Mouse (Mus musculus): Measurements from ENCODE around the gene Wfdc6a. TPM values are rescaled to one million over a fixed set of nuclear protein-coding genes. Genes with fewer than 3 reads are reported as not detected.

Gene Wfdc6a
- polyA plus RNA-seq, 2 experiments, result 0.06 to 0.19 TPM

GRCm38 (mm10) chr2:164558426-164558825 is 26.8 kb downstream of the Wfdc6a start:
- Histone ChIP-seq H3K4me1 (replicated peaks; ENCODE audit: control insufficient read depth in 2 of 2, insufficient read depth in 2 of 2, low read length in 1 of 2) (peaks cover 0 to 5% of the 10 kb centered on the region in 2 experiments; a peak in 1 of 4 replicates), H3K4me3 (ENCODE audit: insufficient read depth in 1 of 2, low read depth in 2 of 2, low read length in 2 of 2) (no peak overlapping the region), H3K9ac (replicated peaks) (no peak overlapping the region), H3K9me3 (ENCODE audit: control insufficient read depth, low read length) (no peaks in the 10 kb centered on the region), H3K36me3 (replicated peaks; ENCODE audit: control insufficient read depth, insufficient read depth, low read depth) (no peaks in the 10 kb centered on the region), H3K27ac (no peak overlapping the region), H3K4me2 (ENCODE audit: low read depth) (no peak overlapping the region), H3K27me3 (ENCODE audit: control insufficient read depth, insufficient read depth, low read length) (peaks cover 9% of the 10 kb centered on the region)
- 69% methylated on average over 8 of the region's 8 CpGs for WGBS (ENCODE audit: insufficient replicate concordance)
- no peak for ATAC-seq (ENCODE audit: insufficient read depth)
- DNase-seq (ENCODE audit: low read depth in 3 of 3, low spot score in 3 of 3), result no peak
- TF ChIP-seq EP300 (IDR thresholded peaks at IDR 0.05; ENCODE audit: low read depth) (no peak), CTCF (IDR thresholded peaks at IDR 0.05; ENCODE audit: low read depth) (no peak)

- no peak overlapping the region for H3K4me2 ChIP-seq (ENCODE audit: low read depth)
- H3K27me3 ChIP-seq (ENCODE audit: control insufficient read depth, insufficient read depth, low read length), result no peaks in the 10 kb centered on the region
- no peaks in the 10 kb centered on the region for H3K36me3 ChIP-seq (replicated peaks; ENCODE audit: control insufficient read depth, insufficient read depth, low read depth)
- H3K4me1 ChIP-seq (replicated peaks; ENCODE audit: control insufficient read depth in 2 of 2, insufficient read depth in 2 of 2, low read length in 1 of 2), result no peaks in the 10 kb centered on the region
- DNase-seq (ENCODE audit: low read depth in 3 of 3, low spot score in 3 of 3) (no peak), ATAC-seq (ENCODE audit: insufficient read depth) (no peak)
- TF ChIP-seq EP300 (IDR thresholded peaks at IDR 0.05; ENCODE audit: low read depth), result no peak
- no peak for TF ChIP-seq CTCF (IDR thresholded peaks at IDR 0.05; ENCODE audit: low read depth)
- H3K9ac ChIP-seq (replicated peaks), result no peak overlapping the region
- H3K9me3 ChIP-seq (ENCODE audit: control insufficient read depth, low read length), result no peaks in the 10 kb centered on the region
- 56% methylated on average over 9 of the region's 9 CpGs for WGBS (ENCODE audit: insufficient replicate concordance)
- H3K4me3 ChIP-seq (ENCODE audit: insufficient read depth in 1 of 2, low read depth in 2 of 2, low read length in 2 of 2), result no peak overlapping the region
- no peak overlapping the region for H3K27ac ChIP-seq
Observed at GRCm38 (mm10) chr2:164551502-164551901, 33.7 kb downstream of the Wfdc6a start.

- H3K4me1 ChIP-seq (replicated peaks; ENCODE audit: control insufficient read depth in 2 of 2, insufficient read depth in 2 of 2, low read length in 1 of 2), result no peaks in the 10 kb centered on the region
- ATAC-seq (ENCODE audit: insufficient read depth), result no peak
- no peaks in the 10 kb centered on the region for H3K27me3 ChIP-seq (ENCODE audit: control insufficient read depth, insufficient read depth, low read length)
- WGBS (ENCODE audit: insufficient replicate concordance), result 8% methylated on average over 2 of the region's 2 CpGs
- no peak overlapping the region for H3K9ac ChIP-seq (replicated peaks)
- no peaks in the 10 kb centered on the region for H3K36me3 ChIP-seq (replicated peaks; ENCODE audit: control insufficient read depth, insufficient read depth, low read depth)
- H3K4me3 ChIP-seq (ENCODE audit: insufficient read depth in 1 of 2, low read depth in 2 of 2, low read length in 2 of 2), result no peak overlapping the region
- TF ChIP-seq EP300 (IDR thresholded peaks at IDR 0.05; ENCODE audit: low read depth) (no peak), CTCF (IDR thresholded peaks at IDR 0.05; ENCODE audit: low read depth) (no peak)
- no peaks in the 10 kb centered on the region for H3K9me3 ChIP-seq (ENCODE audit: control insufficient read depth, low read length)
- no peak overlapping the region for H3K27ac ChIP-seq
- no peak overlapping the region for H3K4me2 ChIP-seq (ENCODE audit: low read depth)
- DNase-seq (ENCODE audit: low read depth in 3 of 3, low spot score in 3 of 3), result no peak
Observed at GRCm38 (mm10) chr2:164550895-164551269, 34.4 kb downstream of the Wfdc6a start.

GRCm38 (mm10) chr2:164549963-164550894 is 35.0 kb downstream of the Wfdc6a start:
- Histone ChIP-seq H3K4me2 (ENCODE audit: low read depth) (no peak overlapping the region), H3K9ac (replicated peaks) (no peak overlapping the region), H3K4me3 (ENCODE audit: insufficient read depth in 1 of 2, low read depth in 2 of 2, low read length in 2 of 2) (no peak overlapping the region), H3K9me3 (ENCODE audit: control insufficient read depth, low read length) (no peaks in the 10 kb centered on the region), H3K4me1 (replicated peaks; ENCODE audit: control insufficient read depth in 2 of 2, insufficient read depth in 2 of 2, low read length in 1 of 2) (no peaks in the 10 kb centered on the region), H3K27ac (no peak overlapping the region), H3K27me3 (ENCODE audit: control insufficient read depth, insufficient read depth, low read length) (no peaks in the 10 kb centered on the region), H3K36me3 (replicated peaks; ENCODE audit: control insufficient read depth, insufficient read depth, low read depth) (no peaks in the 10 kb centered on the region)
- 20% methylated on average over 10 of the region's 10 CpGs for WGBS (ENCODE audit: insufficient replicate concordance)
- DNase-seq (ENCODE audit: low read depth in 3 of 3, low spot score in 3 of 3) (no peak), ATAC-seq (ENCODE audit: insufficient read depth) (no peak)
- TF ChIP-seq EP300 (IDR thresholded peaks at IDR 0.05; ENCODE audit: low read depth) (no peak), CTCF (IDR thresholded peaks at IDR 0.05; ENCODE audit: low read depth) (no peak)

- Histone ChIP-seq H3K27me3 (ENCODE audit: control insufficient read depth, insufficient read depth, low read length) (no peaks in the 10 kb centered on the region), H3K4me1 (replicated peaks; ENCODE audit: control insufficient read depth in 2 of 2, insufficient read depth in 2 of 2, low read length in 1 of 2) (no peaks in the 10 kb centered on the region), H3K27ac (no peak overlapping the region), H3K9me3 (ENCODE audit: control insufficient read depth, low read length) (no peaks in the 10 kb centered on the region), H3K36me3 (replicated peaks; ENCODE audit: control insufficient read depth, insufficient read depth, low read depth) (no peaks in the 10 kb centered on the region), H3K4me2 (ENCODE audit: low read depth) (no peak overlapping the region), H3K9ac (replicated peaks) (no peak overlapping the region), H3K4me3 (ENCODE audit: insufficient read depth in 1 of 2, low read depth in 2 of 2, low read length in 2 of 2) (no peak overlapping the region)
- WGBS (ENCODE audit: insufficient replicate concordance), result 20% methylated on average over 4 of the region's 4 CpGs
- ATAC-seq (ENCODE audit: insufficient read depth) (no peak), DNase-seq (ENCODE audit: low read depth in 3 of 3, low spot score in 3 of 3) (no peak)
- TF ChIP-seq EP300 (IDR thresholded peaks at IDR 0.05; ENCODE audit: low read depth) (no peak), CTCF (IDR thresholded peaks at IDR 0.05; ENCODE audit: low read depth) (no peak)
Observed at GRCm38 (mm10) chr2:164549338-164549737, 35.9 kb downstream of the Wfdc6a start.

Data from liver, embryonic 14.5 days (tissue).